Mouse (Mus musculus) lung, postnatal 0 days (tissue): ENCODE measurements at regions not wholly inside any gene's neighbourhood (a gene's known extent, or its start where the extent isn't known, plus 50 kb on each side); places are given as distances from the start of the nearest gene placed in this dataset.

Source experiments
- ATAC-seq: fragments of 200-750 bp; cut with Nextera tagmentation; 2 replicates; pipeline ENCODE4 v1.8.0; 2017; ENCODE audit warnings: moderate library complexity
- DNase-seq: peaks from one replicate; pipeline ENCODE4 v3.0.0-alpha.2; 2016; ENCODE audit warnings: low spot score
- H3K27ac ChIP-seq: fragments of 300-500 bp; sonication (generic); 2 replicates; pipeline ENCODE4 v1.5.1; 2014; ENCODE audit warnings: antibody characterized with exemption, mild to moderate bottlenecking, low read length, mixed read lengths
- H3K27me3 ChIP-seq: fragments of 300-500 bp; sonication (generic); replicated peaks from 2 replicates; pipeline ENCODE4 v1.6.1; 2014; ENCODE audit warnings: low read length, mixed read lengths; ENCODE audit not compliant: insufficient read depth
- H3K36me3 ChIP-seq: fragments of 300-500 bp; sonication (generic); 2 replicates; pipeline ENCODE4 v1.6.1; 2014; ENCODE audit warnings: low read length, mixed read lengths; ENCODE audit not compliant: insufficient read depth
- H3K4me1 ChIP-seq: fragments of 300-500 bp; sonication (generic); 2 replicates; pipeline ENCODE4 v1.6.1; 2014; ENCODE audit warnings: antibody characterized with exemption, low read depth, low read length, mixed read lengths; ENCODE audit not compliant: insufficient read depth
- H3K4me2 ChIP-seq: fragments of 300-500 bp; sonication (generic); replicated peaks from 2 replicates; pipeline ENCODE4 v1.6.1; 2014; ENCODE audit warnings: low read depth, mild to moderate bottlenecking, low read length, moderate library complexity, mixed read lengths
- H3K4me3 ChIP-seq: fragments of 300-500 bp; sonication (generic); 2 replicates; pipeline ENCODE4 v1.5.1; 2014; ENCODE audit warnings: low read depth, low read length
- H3K9ac ChIP-seq: fragments of 300-500 bp; sonication (generic); replicated peaks from 2 replicates; pipeline ENCODE4 v1.6.1; 2014; ENCODE audit warnings: low read depth, mild to moderate bottlenecking
- H3K9me3 ChIP-seq: fragments of 300-500 bp; sonication (generic); 2 replicates; pipeline ENCODE4 v1.6.1; 2016; ENCODE audit warnings: low read length, mixed read lengths
- CTCF ChIP-seq: IDR thresholded peaks from 2 replicates; pipeline ENCODE4 v1.5.1; 2016; ENCODE audit warnings: antibody characterized with exemption, mild to moderate bottlenecking
- EP300 ChIP-seq: IDR thresholded peaks from 2 replicates; pipeline ENCODE4 v1.6.1; 2016; ENCODE audit warnings: antibody characterized with exemption, mild to moderate bottlenecking, control low read depth
- WGBS: fragments of 180-500 bp; shearing (Covaris S2); extraction: QIAGEN DNeasy Blood & Tissue Kit; methylation state at CpG from one replicate; pipeline ENCODE4 v1.1.7; 2014; 5-methylcytosine and 5-hydroxymethylcytosine counted together

- DNase-seq (no peak), ATAC-seq (no peak)
- Histone ChIP-seq H3K9ac (no peak overlapping the region), H3K27ac (no peak overlapping the region), H3K9me3 (no peaks in the 10 kb centered on the region), H3K27me3 (no peaks in the 10 kb centered on the region), H3K4me2 (no peak overlapping the region), H3K4me3 (no peak overlapping the region), H3K4me1 (no peaks in the 10 kb centered on the region), H3K36me3 (no peaks in the 10 kb centered on the region)
- TF ChIP-seq EP300 (no peak), CTCF (no peak)
- WGBS, result 86% methylated on average over 3 of the region's 3 CpGs
These were observed 177.6 kb downstream of the Map2k4 start for GRCm38 (mm10) chr11:65610536-65610935.

DNA sequence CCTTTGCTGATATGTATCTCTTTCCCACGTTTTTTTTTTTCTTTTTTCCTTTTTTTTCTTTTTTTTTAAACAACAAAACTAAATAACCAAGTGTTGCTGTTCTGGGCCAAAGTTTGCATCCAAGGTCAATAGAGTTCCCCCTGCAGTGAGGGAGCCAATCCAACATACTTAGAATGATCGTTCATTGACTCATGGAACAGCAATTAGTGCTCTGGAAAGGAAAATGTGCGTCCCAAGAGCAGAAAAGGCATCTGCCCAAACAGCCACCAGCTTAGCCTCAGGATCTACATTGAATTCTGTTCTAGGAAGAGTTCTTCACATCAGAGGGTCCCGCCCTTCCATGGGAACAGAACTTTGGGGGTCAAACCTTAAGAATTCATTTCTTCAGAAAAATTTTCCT is 179.0 kb downstream of the Map2k4 start:
- Histone ChIP-seq H3K4me1 (no peaks in the 10 kb centered on the region), H3K27ac (no peak overlapping the region), H3K27me3 (no peaks in the 10 kb centered on the region), H3K9ac (no peak overlapping the region), H3K9me3 (no peaks in the 10 kb centered on the region), H3K36me3 (no peaks in the 10 kb centered on the region), H3K4me2 (no peak overlapping the region), H3K4me3 (no peak overlapping the region)
- no peak for ATAC-seq
- TF ChIP-seq EP300, result no peak
- no peak for DNase-seq
- WGBS, result 50% methylated on average over 4 of the region's 4 CpGs

- no peak for ATAC-seq
- H3K9ac ChIP-seq, result no peak overlapping the region
- WGBS, result 52% methylated on average over 2 of the region's 2 CpGs
- H3K9me3 ChIP-seq, result no peaks in the 10 kb centered on the region
- no peak for TF ChIP-seq CTCF
- TF ChIP-seq EP300, result no peak
- H3K27me3 ChIP-seq, result no peaks in the 10 kb centered on the region
- H3K4me1 ChIP-seq, result no peaks in the 10 kb centered on the region
- DNase-seq, result no peak
- H3K4me2 ChIP-seq, result no peak overlapping the region
- no peak overlapping the region for H3K4me3 ChIP-seq
- H3K27ac ChIP-seq, result no peak overlapping the region
- H3K36me3 ChIP-seq, result no peaks in the 10 kb centered on the region
These were observed 190.6 kb downstream of the Map2k4 start for GRCm38 (mm10) chr11:65597298-65598076.

GRCm38 (mm10) chr11:65588491-65588890 is 199.6 kb downstream of the Map2k4 start:
- Histone ChIP-seq H3K4me1 (no peaks in the 10 kb centered on the region), H3K4me2 (no peak overlapping the region), H3K36me3 (no peaks in the 10 kb centered on the region), H3K27ac (no peak overlapping the region), H3K9me3 (no peaks in the 10 kb centered on the region), H3K4me3 (no peak overlapping the region), H3K27me3 (no peaks in the 10 kb centered on the region), H3K9ac (no peak overlapping the region)
- ATAC-seq, result no peak
- no peak for TF ChIP-seq CTCF
- TF ChIP-seq EP300, result no peak
- WGBS, result 56% methylated on average over 3 of the region's 3 CpGs
- no peak for DNase-seq

DNA sequence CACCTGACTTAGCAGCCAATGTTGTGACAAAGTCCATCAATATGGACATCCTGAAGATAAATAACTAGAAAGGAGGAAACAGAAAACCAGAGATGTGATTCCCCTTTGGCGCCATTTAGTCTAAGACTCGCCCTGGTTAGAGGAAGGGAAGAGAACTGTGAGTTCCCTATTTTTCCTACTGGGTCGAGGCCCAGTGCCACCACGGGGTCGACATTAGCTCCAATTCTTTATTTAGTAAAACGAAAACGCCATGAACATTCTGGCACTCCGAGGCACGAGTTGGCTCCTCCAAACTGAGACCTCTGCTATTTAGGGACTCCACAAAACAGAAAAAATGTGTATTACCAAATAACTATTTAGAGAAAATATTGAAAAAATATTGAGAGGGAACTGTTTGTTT is 220.3 kb downstream of the Map2k4 start:
- H3K27ac ChIP-seq, result no peak overlapping the region
- H3K9ac ChIP-seq, result no peak overlapping the region
- ATAC-seq (no peak), DNase-seq (no peak)
- no peaks in the 10 kb centered on the region for H3K9me3 ChIP-seq
- WGBS, result 71% methylated on average over 9 of the region's 9 CpGs
- no peaks in the 10 kb centered on the region for H3K4me1 ChIP-seq
- no peaks in the 10 kb centered on the region for H3K27me3 ChIP-seq
- H3K36me3 ChIP-seq, result no peaks in the 10 kb centered on the region
- no peak overlapping the region for H3K4me2 ChIP-seq
- no peak overlapping the region for H3K4me3 ChIP-seq
- TF ChIP-seq CTCF, result no peak

- 63% methylated on average over 4 of the region's 4 CpGs for whole genome bisulfite sequencing
- Histone ChIP-seq H3K9ac (no peak overlapping the region), H3K27me3 (no peaks in the 10 kb centered on the region), H3K4me3 (no peak overlapping the region), H3K4me2 (no peak overlapping the region), H3K4me1 (no peaks in the 10 kb centered on the region), H3K9me3 (no peaks in the 10 kb centered on the region), H3K27ac (no peak overlapping the region), H3K36me3 (no peaks in the 10 kb centered on the region)
- DNase-seq (no peak), ATAC-seq (no peak)
- TF ChIP-seq EP300, result no peak
- TF ChIP-seq CTCF, result no peak
These were observed 229.9 kb downstream of the Map2k4 start for GRCm38 (mm10) chr11:65558236-65558635.

- WGBS, result 56% methylated on average over 6 of the region's 6 CpGs
- ATAC-seq (no peak), DNase-seq (no peak)
- Histone ChIP-seq H3K27ac (no peak overlapping the region), H3K4me2 (no peak overlapping the region), H3K36me3 (no peaks in the 10 kb centered on the region), H3K4me1 (no peaks in the 10 kb centered on the region), H3K27me3 (no peaks in the 10 kb centered on the region), H3K9ac (no peak overlapping the region), H3K4me3 (no peak overlapping the region), H3K9me3 (no peaks in the 10 kb centered on the region)
- TF ChIP-seq CTCF (no peak), EP300 (no peak)
These were observed 237.0 kb downstream of the Map2k4 start for GRCm38 (mm10) chr11:65551073-65551472.
